In the genomic region with DNA sequence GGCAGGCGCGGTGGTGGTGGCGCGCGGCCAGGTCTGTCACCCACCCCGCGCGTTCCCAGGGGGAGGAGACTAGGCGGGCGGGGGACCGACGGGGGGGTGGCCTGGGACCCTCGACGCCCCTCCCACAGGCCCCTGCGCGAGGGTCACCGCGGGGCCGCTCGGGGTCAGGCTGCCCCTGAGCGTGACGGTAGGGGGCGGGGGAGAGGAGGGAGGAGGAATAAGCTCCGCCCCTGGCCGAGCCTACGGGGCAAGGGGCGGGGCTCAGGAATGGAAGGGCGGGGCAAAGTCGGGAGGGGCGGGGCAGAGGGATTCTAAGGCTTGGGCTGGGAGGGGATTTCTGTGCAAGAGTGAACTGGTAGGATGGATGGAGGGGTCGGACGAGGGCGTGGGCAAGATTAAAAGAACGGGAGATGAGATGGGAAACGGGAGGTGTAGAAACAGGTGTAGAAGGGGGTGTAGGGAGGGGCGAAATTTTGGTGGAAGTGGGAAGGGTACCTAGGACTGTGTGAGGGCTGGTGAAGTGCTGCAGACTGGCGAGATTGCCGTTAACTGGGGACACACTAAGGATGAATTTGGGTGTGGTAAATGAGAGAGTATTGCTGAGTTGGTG, we compare ENCODE assay signal across 7 mouse cellular contexts. TPM values are rescaled to one million over a fixed set of nuclear protein-coding genes. Genes with fewer than 3 reads are reported as not detected.
DNase-seq lines count a peak whose midpoint lies in the region; ATAC-seq and TF ChIP-seq lines count a peak whose summit lies in the region.

No protein-coding gene starts in this region.

- TF ChIP-seq CTCF in MEL (IDR thresholded peaks at IDR 0.05 in 2 of 3, conservative IDR thresholded peaks at IDR 0.05 in 1 of 3; ENCODE audit: control insufficient read depth in 1 of 3, insufficient read depth in 1 of 3, low read depth in 2 of 3, low read length in 3 of 3, poor library complexity in 1 of 3, severe bottlenecking in 1 of 3) = no peak
- TF ChIP-seq CTCF in embryonic fibroblast, embryonic 13.5 days (IDR thresholded peaks at IDR 0.05; ENCODE audit: borderline replicate concordance, insufficient read depth, low read length) = no peak
- TF ChIP-seq CTCF in stomach, postnatal 0 days (IDR thresholded peaks at IDR 0.05; ENCODE audit: low read depth) = peak; percentile 33; the same call in 1 of the 2 replicates

- peaks cover 0 to 29% of the 10 kb centered on the region in 2 experiments; a peak in 2 of 4 replicates for H3K36me3 ChIP-seq in MEL (ENCODE audit: control insufficient read depth in 1 of 2, insufficient read depth in 2 of 2, low read length in 2 of 2)
- peaks cover 3% of the 10 kb centered on the region; the same call in 1 of the 2 replicates for H3K36me3 ChIP-seq in limb, embryonic 15.5 days
- no peaks in the 10 kb centered on the region for H3K36me3 ChIP-seq in midbrain, embryonic 15.5 days (replicated peaks)
- no peaks in the 10 kb centered on the region for H3K36me3 ChIP-seq in stomach, postnatal 0 days (ENCODE audit: control insufficient read depth, insufficient read depth, low read length)

- H3K79me2 ChIP-seq in MEL (ENCODE audit: control insufficient read depth, insufficient read depth, low read length, poor library complexity) = no peaks in the 10 kb centered on the region; the same call in 1 of the 2 replicates

- peaks cover 15 to 25% of the 10 kb centered on the region in 2 experiments for H3K4me1 ChIP-seq in MEL (ENCODE audit: control insufficient read depth in 1 of 2, insufficient read depth in 2 of 2, low read length in 2 of 2)
- peaks cover 12% of the 10 kb centered on the region for H3K4me1 ChIP-seq in embryonic fibroblast, embryonic 13.5 days (ENCODE audit: control insufficient read depth, insufficient read depth, low read length)
- peaks cover 35% of the 10 kb centered on the region for H3K4me1 ChIP-seq in limb, embryonic 15.5 days
- peaks cover 31% of the 10 kb centered on the region for H3K4me1 ChIP-seq in midbrain, embryonic 15.5 days
- H3K4me1 ChIP-seq in stomach, postnatal 0 days (replicated peaks; ENCODE audit: control insufficient read depth, insufficient read depth) = no peaks in the 10 kb centered on the region

- peak; percentile 90 for DNase-seq in MEL (ENCODE audit: low read depth, low spot score)
- DNase-seq in adrenal gland, postnatal 25 days = peak; percentile 91
- peak; percentile 92 for DNase-seq in stomach, postnatal 0 days (ENCODE audit: low spot score)

- peak overlapping the region; percentile 91 for H3K9ac ChIP-seq in MEL (ENCODE audit: control insufficient read depth, low read depth, low read length, poor library complexity, severe bottlenecking)
- H3K9ac ChIP-seq in limb, embryonic 15.5 days = peak overlapping the region; percentile 76
- peak overlapping the region; percentile 62 for H3K9ac ChIP-seq in midbrain, embryonic 15.5 days
- peak overlapping the region; percentile 96 for H3K9ac ChIP-seq in stomach, postnatal 0 days (ENCODE audit: low read length)

- no peaks in the 10 kb centered on the region for H3K27me3 ChIP-seq in MEL (ENCODE audit: control insufficient read depth in 1 of 2, insufficient read depth in 2 of 2, low read length in 2 of 2)
- H3K27me3 ChIP-seq in limb, embryonic 15.5 days = no peaks in the 10 kb centered on the region
- no peaks in the 10 kb centered on the region for H3K27me3 ChIP-seq in midbrain, embryonic 15.5 days (replicated peaks)
- H3K27me3 ChIP-seq in stomach, postnatal 0 days (ENCODE audit: control insufficient read depth, insufficient read depth, low read length) = no peaks in the 10 kb centered on the region

- ATAC-seq in hematopoietic stem cell, adult 5-6 weeks (replicated peaks in 1 of 2; ENCODE audit: insufficient read depth in 1 of 2, low FRiP score in 2 of 2, low TSS enrichment in 1 of 2, low read depth in 1 of 2, poor library complexity in 2 of 2, severe bottlenecking in 2 of 2) = peak; percentile 17 to 46; a peak in 3 of 4 replicates
- no peak for ATAC-seq in limb, embryonic 15.5 days (ENCODE audit: insufficient number of reproducible peaks, low FRiP score, low TSS enrichment, low read depth)
- ATAC-seq in midbrain, embryonic 15.5 days (replicated peaks) = no peak
- peak; percentile 43 for ATAC-seq in stomach, postnatal 0 days (ENCODE audit: low FRiP score, low TSS enrichment)

- TF ChIP-seq POLR2A in MEL (IDR thresholded peaks at IDR 0.05; ENCODE audit: control insufficient read depth in 1 of 2, insufficient read depth in 1 of 2, low read depth in 1 of 2, low read length in 2 of 2, poor library complexity in 1 of 2) = no peak; a peak in 1 of 4 replicates
- TF ChIP-seq POLR2A in embryonic fibroblast, embryonic 13.5 days (IDR thresholded peaks at IDR 0.05; ENCODE audit: low read depth, low read length) = no peak; the same call in 1 of the 2 replicates

- TF ChIP-seq EP300 in MEL (IDR thresholded peaks at IDR 0.05; ENCODE audit: low read depth in 1 of 2, low read length in 2 of 2) = no peak
- TF ChIP-seq EP300 in stomach, postnatal 0 days (optimal IDR thresholded peaks at IDR 0.05) = no peak

- H3K27ac ChIP-seq in MEL (ENCODE audit: control insufficient read depth, low read depth, low read length) = peak overlapping the region; percentile 88
- H3K27ac ChIP-seq in embryonic fibroblast, embryonic 13.5 days (ENCODE audit: insufficient read depth, low read length) = peak overlapping the region; percentile 83
- peak overlapping the region; percentile 99 for H3K27ac ChIP-seq in limb, embryonic 15.5 days
- peak overlapping the region; percentile 98 for H3K27ac ChIP-seq in midbrain, embryonic 15.5 days
- peak overlapping the region; percentile 99 for H3K27ac ChIP-seq in stomach, postnatal 0 days (replicated peaks)

- H3K9me3 ChIP-seq in MEL (replicated peaks; ENCODE audit: insufficient read depth, low read length) = no peaks in the 10 kb centered on the region
- no peaks in the 10 kb centered on the region for H3K9me3 ChIP-seq in limb, embryonic 15.5 days
- no peaks in the 10 kb centered on the region for H3K9me3 ChIP-seq in midbrain, embryonic 15.5 days
- no peaks in the 10 kb centered on the region for H3K9me3 ChIP-seq in stomach, postnatal 0 days (ENCODE audit: control insufficient read depth, low read length)

- H3K4me2 ChIP-seq in limb, embryonic 15.5 days = peak overlapping the region; percentile 49
- peak overlapping the region; percentile 52 for H3K4me2 ChIP-seq in midbrain, embryonic 15.5 days
- peak overlapping the region; percentile 55 for H3K4me2 ChIP-seq in stomach, postnatal 0 days (replicated peaks; ENCODE audit: low read depth)

- WGBS in limb, embryonic 15.5 days = 2% methylated on average over 30 of the region's 38 CpGs
- 1% methylated on average over 30 of the region's 38 CpGs for WGBS in midbrain, embryonic 15.5 days
- WGBS in stomach, postnatal 0 days = 2% methylated on average over 36 of the region's 38 CpGs

- H3K4me3 ChIP-seq in MEL (ENCODE audit: control insufficient read depth in 1 of 2, insufficient read depth in 1 of 2, low read depth in 2 of 2, low read length in 2 of 2) = peak overlapping the region; percentile 64 to 82
- H3K4me3 ChIP-seq in embryonic fibroblast, embryonic 13.5 days (ENCODE audit: insufficient read depth, low read length) = peak overlapping the region; percentile 68
- peak overlapping the region; percentile 88 for H3K4me3 ChIP-seq in limb, embryonic 15.5 days
- peak overlapping the region; percentile 61 for H3K4me3 ChIP-seq in midbrain, embryonic 15.5 days
- H3K4me3 ChIP-seq in stomach, postnatal 0 days (ENCODE audit: low read depth, low read length) = peak overlapping the region; percentile 79

- no peak for TF ChIP-seq RAD21 in MEL (IDR thresholded peaks at IDR 0.05; ENCODE audit: low read depth, low read length)

TF ChIP-seq in MEL, 35 proteins besides CTCF, POLR2A, EP300 and RAD21:
- TF ChIP-seq CHD1 (IDR thresholded peaks at IDR 0.05; ENCODE audit: low read depth, low read length) = no peak
- peak; percentile 28; the same call in 1 of the 2 replicates for TF ChIP-seq MXI1 (IDR thresholded peaks at IDR 0.05; ENCODE audit: low read depth, low read length)
- TF ChIP-seq SMC3 (IDR thresholded peaks at IDR 0.05; ENCODE audit: low read depth, low read length) = no peak
- 0 out of 2 replicates have a peak, but pooled peaks have one; percentile 42 for TF ChIP-seq NRF1 (IDR thresholded peaks at IDR 0.05; ENCODE audit: insufficient read depth, low read depth, low read length, poor library complexity, severe bottlenecking)
- TF ChIP-seq SIN3A (IDR thresholded peaks at IDR 0.05; ENCODE audit: low read length) = 0 out of 2 replicates have a peak, but pooled peaks have one; percentile 14
- TF ChIP-seq UBTF (IDR thresholded peaks at IDR 0.05; ENCODE audit: borderline replicate concordance, insufficient read depth, low read depth, low read length) = no peak
- TF ChIP-seq TAL1 (IDR thresholded peaks at IDR 0.05; ENCODE audit: low read length) = no peak

RNA-seq across cellular contexts. Expression of gene Kat6b, which starts 19.9 kb away (rescaled TPM):
- 1.8 and 2.5 TPM in 2 replicates for total RNA-seq in MEL (2012; rRNA removed)
- polyA plus RNA-seq in MEL (2012; ENCODE audit: insufficient read depth in 1 of 2, insufficient read length in 2 of 2, low read depth in 1 of 2, low replicate concordance in 2 of 2, missing spikeins in 1 of 2) = 1 to 10 TPM in 1 of 2 experiments, not detected in 1; 5.4 TPM
- total RNA-seq in adrenal gland, postnatal 25 days (2021) = 46.8 and 57.7 TPM in 2 replicates
- polyA plus RNA-seq in embryonic fibroblast, embryonic 13.5 days (2011; ENCODE audit: insufficient read length, low read depth, missing spikeins) = 24.3 and 32.3 TPM in 2 replicates
- 22.0 and 31.5 TPM in 2 replicates for total RNA-seq in hematopoietic stem cell, adult 5-6 weeks (2017)
- 18.9 and 22.9 TPM in 2 replicates for polyA plus RNA-seq in limb, embryonic 15.5 days (2015; fragmentation: Nextera tagmentation; extraction: Ambion mirVana)
- 22.9 and 23.7 TPM in 2 replicates for polyA plus RNA-seq in midbrain, embryonic 15.5 days (2015; fragmentation: Nextera tagmentation; extraction: Ambion mirVana)
- polyA plus RNA-seq in stomach, postnatal 0 days (2015; fragmentation: Nextera tagmentation; extraction: Ambion mirVana) = 4.0 and 5.1 TPM in 2 replicates

Comparison
In these comparisons a context has a peak if more than half of its experiments do, and no peak if none do; other contexts are left out.
1. ATAC-seq: peak in hematopoietic stem cell, adult 5-6 weeks (2 of 2) and stomach, postnatal 0 days (single experiment); none in limb, embryonic 15.5 days (single experiment) and midbrain, embryonic 15.5 days (single experiment).
2. Peak in every context shown above with its lines, with median percentiles within 50 percentile points of each other: DNase-seq, H3K27ac ChIP-seq, H3K4me3 ChIP-seq, H3K9ac ChIP-seq and H3K4me2 ChIP-seq.